Mouse (Mus musculus) myocyte (in vitro differentiated cells): Measurements from ENCODE around the gene Usf3. TPM values are rescaled to one million over a fixed set of nuclear protein-coding genes. Genes with fewer than 3 reads are reported as not detected.

Experiments
- H3K27me3 ChIP-seq: one replicate; pipeline ENCODE4 v1.6.1; 2011; ENCODE audit not compliant: control insufficient read depth, insufficient read depth, insufficient read length
- H3K36me3 ChIP-seq: one replicate; pipeline ENCODE4 v1.6.1; 2011; ENCODE audit not compliant: control insufficient read depth, insufficient read depth
- H3K4me2 ChIP-seq: one replicate; pipeline ENCODE4 v1.6.1; 2011; ENCODE audit warnings: low read depth, control low read depth
- H3K4me3 ChIP-seq: one replicate; pipeline ENCODE4 v1.5.1; 2011; ENCODE audit warnings: mild to moderate bottlenecking, control low read depth, moderate library complexity
- H3K79me2 ChIP-seq: one replicate; pipeline ENCODE4 v1.6.1; 2011; ENCODE audit not compliant: control insufficient read depth, insufficient read depth
- H3ac ChIP-seq: one replicate; pipeline ENCODE4 v1.6.1; 2011; ENCODE audit not compliant: control insufficient read depth, insufficient read length
- CEBPB ChIP-seq: IDR thresholded peaks from 2 replicates; pipeline ENCODE4 v1.6.1; 2011; ENCODE audit warnings: mild to moderate bottlenecking, moderate library complexity; ENCODE audit not compliant: poor library complexity, insufficient read depth, severe bottlenecking
- E2F4 ChIP-seq: IDR thresholded peaks from one replicate; pipeline ENCODE4 v1.6.1; 2011; ENCODE audit warnings: mild to moderate bottlenecking, control low read depth, moderate library complexity; ENCODE audit not compliant: insufficient read depth
- MAX ChIP-seq: IDR thresholded peaks from one replicate; pipeline ENCODE4 v1.6.1; 2011; ENCODE audit warnings: low read depth, mild to moderate bottlenecking, control low read depth
- MYOD1 ChIP-seq, 3 experiments: IDR thresholded peaks; one replicate each; pipeline ENCODE4 v1.6.1; 2011; ENCODE audit warnings: control low read depth in 2 of 3, low read depth in 2 of 3, mild to moderate bottlenecking in 2 of 3, moderate library complexity in 1 of 3; ENCODE audit not compliant: insufficient read length in 2 of 3, control insufficient read depth in 1 of 3
- MYOG ChIP-seq, 3 experiments: IDR thresholded peaks; one replicate each; pipeline ENCODE4 v1.6.1; 2011; ENCODE audit warnings: control low read depth in 2 of 3, low read depth in 2 of 3, mild to moderate bottlenecking in 2 of 3; ENCODE audit not compliant: insufficient read length in 2 of 3, control insufficient read depth in 1 of 3, insufficient read depth in 1 of 3
- POLR2A ChIP-seq: IDR thresholded peaks from one replicate; pipeline ENCODE4 v1.6.1; 2011; ENCODE audit warnings: low read depth, mild to moderate bottlenecking, control low read depth, moderate library complexity; ENCODE audit not compliant: insufficient read length
- POLR2AphosphoS2 ChIP-seq: IDR thresholded peaks from one replicate; pipeline ENCODE4 v1.6.1; 2011; ENCODE audit warnings: low read depth, control low read depth; ENCODE audit not compliant: insufficient read length
- REST ChIP-seq: IDR thresholded peaks from one replicate; pipeline ENCODE4 v1.6.1; 2011; ENCODE audit warnings: mild to moderate bottlenecking, control low read depth, moderate library complexity; ENCODE audit not compliant: insufficient read depth, insufficient read length
- SRF ChIP-seq: IDR thresholded peaks from one replicate; pipeline ENCODE4 v1.6.1; 2011; ENCODE audit warnings: low read depth; ENCODE audit not compliant: control insufficient read depth, insufficient read length
- TCF12 ChIP-seq: IDR thresholded peaks from one replicate; pipeline ENCODE4 v1.6.1; 2011; ENCODE audit warnings: mild to moderate bottlenecking, control low read depth; ENCODE audit not compliant: poor library complexity, insufficient read depth, severe bottlenecking
- TCF3 ChIP-seq: IDR thresholded peaks from one replicate; pipeline ENCODE4 v1.6.1; 2011; ENCODE audit warnings: low read depth, control low read depth; ENCODE audit not compliant: insufficient read length
- USF1 ChIP-seq: IDR thresholded peaks from one replicate; pipeline ENCODE4 v1.6.1; 2011; ENCODE audit warnings: low read depth, mild to moderate bottlenecking, control low read depth, moderate library complexity
- polyA plus RNA-seq: library from polyadenylated mRNA; unstranded; fragments of >200 nt; fragmentation: generic; extraction: Trizol; gene quantifications from one replicate; pipeline ENCODE4 v1.2.1, GENCODE M21; 2012; ENCODE audit warnings: missing spikeins

The Usf3 gene
- polyA plus RNA-seq, 1 experiment: 3.5 TPM

DNA sequence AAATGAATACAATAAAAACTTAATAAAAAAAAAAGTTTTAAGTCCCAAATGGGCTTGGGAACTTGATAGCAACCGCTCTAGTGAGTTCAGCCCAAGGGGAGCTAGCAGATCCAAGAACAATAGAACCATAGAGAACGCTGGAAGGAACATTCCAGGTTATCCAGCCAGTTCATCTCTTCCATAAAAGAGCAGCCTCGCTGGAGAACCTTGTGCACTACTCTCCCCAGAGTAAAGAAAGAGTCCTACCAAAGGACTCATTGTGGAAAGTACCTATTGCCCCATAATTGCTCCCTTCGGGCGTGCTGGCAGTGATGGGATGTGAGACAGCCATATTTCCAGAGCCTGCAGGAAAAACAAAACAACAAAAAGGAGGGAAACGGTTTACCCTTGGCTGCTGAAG lies 96.5 kb downstream of the Usf3 start:
- TF ChIP-seq REST (no peak), POLR2A (no peak), MAX (no peak), E2F4 (no peak), MYOG (IDR thresholded peaks at IDR 0.05; ENCODE audit: control insufficient read depth in 1 of 3, insufficient read depth in 1 of 3, insufficient read length in 2 of 3, low read depth in 2 of 3) (no peak), POLR2AphosphoS2 (no peak), CEBPB (no peak), MYOD1 (IDR thresholded peaks at IDR 0.05; ENCODE audit: control insufficient read depth in 1 of 3, insufficient read length in 2 of 3, low read depth in 2 of 3) (no peak), TCF12 (no peak), SRF (no peak), TCF3 (no peak), USF1 (no peak)
- H3K27me3 ChIP-seq: no peaks in the 10 kb centered on the region
- no peak overlapping the region for H3K4me3 ChIP-seq
- H3K4me2 ChIP-seq: no peak overlapping the region
- no peaks in the 10 kb centered on the region for H3K36me3 ChIP-seq
- no peak overlapping the region for H3ac ChIP-seq
- H3K79me2 ChIP-seq: no peaks in the 10 kb centered on the region

DNA sequence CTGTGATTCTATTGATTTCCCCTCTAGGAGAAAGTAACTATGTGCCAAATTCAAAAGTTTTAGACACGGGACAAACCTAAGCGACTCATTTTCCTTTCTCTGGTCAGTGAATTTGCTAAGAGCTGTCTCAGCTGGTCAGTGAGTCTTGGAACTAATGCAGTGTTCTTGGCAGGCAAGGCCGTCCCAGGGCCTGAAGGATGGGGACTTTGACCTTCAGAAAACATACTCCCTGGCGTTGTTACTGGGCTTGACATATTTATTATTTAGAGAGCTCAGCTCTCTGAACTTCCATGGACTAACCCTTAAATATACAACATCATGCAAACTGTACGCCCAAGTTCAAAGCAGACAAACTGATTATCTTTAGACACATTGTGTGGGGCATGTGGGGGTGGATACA lies 97.6 kb downstream of the Usf3 start:
- Histone ChIP-seq H3K4me3 (no peak overlapping the region), H3K79me2 (no peaks in the 10 kb centered on the region), H3K4me2 (no peak overlapping the region), H3ac (no peak overlapping the region), H3K27me3 (no peaks in the 10 kb centered on the region), H3K36me3 (no peaks in the 10 kb centered on the region)
- no peak for TF ChIP-seq POLR2AphosphoS2

DNA sequence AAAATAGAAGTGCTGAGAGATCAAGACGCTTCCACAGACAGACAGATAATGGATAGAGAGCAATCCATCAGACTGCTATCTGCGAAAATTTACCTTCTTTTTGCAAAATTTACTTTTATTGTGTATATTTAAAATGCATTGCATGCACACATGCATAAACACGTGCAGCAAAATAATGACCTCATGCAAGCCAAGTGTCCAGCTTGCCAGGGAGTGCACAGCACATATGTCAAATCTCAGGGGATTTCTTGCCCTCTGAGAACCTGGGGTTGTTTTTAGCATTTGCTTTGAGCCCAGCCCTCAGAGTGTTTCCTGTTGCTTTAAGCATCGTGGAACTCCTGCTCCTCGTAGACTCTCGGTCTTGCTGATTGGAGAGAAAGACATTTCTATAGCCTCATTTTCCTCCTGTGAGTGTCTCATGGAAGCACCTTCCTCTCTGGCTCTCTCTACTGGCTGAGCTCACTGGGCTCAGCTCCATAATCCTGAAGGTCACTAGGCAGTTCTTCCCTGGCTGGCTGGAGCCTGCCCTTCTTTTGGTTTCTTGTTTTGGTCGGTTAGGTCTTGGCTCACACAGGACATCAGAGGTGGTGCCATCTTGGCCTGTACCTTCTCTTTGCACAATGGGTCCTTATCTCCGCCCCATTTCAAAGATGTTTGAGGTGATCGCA lies 98.5 kb downstream of the Usf3 start:
- H3ac ChIP-seq: no peak overlapping the region
- no peak overlapping the region for H3K4me3 ChIP-seq
- H3K36me3 ChIP-seq: no peaks in the 10 kb centered on the region
- no peak overlapping the region for H3K4me2 ChIP-seq
- H3K27me3 ChIP-seq: no peaks in the 10 kb centered on the region
- TF ChIP-seq MYOG (IDR thresholded peaks at IDR 0.05; ENCODE audit: control insufficient read depth in 1 of 3, insufficient read depth in 1 of 3, insufficient read length in 2 of 3, low read depth in 2 of 3) (no peak), MYOD1 (IDR thresholded peaks at IDR 0.05; ENCODE audit: control insufficient read depth in 1 of 3, insufficient read length in 2 of 3, low read depth in 2 of 3) (no peak), REST (no peak), E2F4 (no peak), USF1 (no peak), CEBPB (no peak), MAX (no peak), SRF (no peak), POLR2AphosphoS2 (no peak), TCF3 (no peak), TCF12 (no peak), POLR2A (no peak)
- no peaks in the 10 kb centered on the region for H3K79me2 ChIP-seq

Other genes with a start within 250 kb of the Usf3 start
- gene Qtrt2, start 246.4 kb upstream of the Usf3 start, polyA plus RNA-seq: 9.5 TPM
- not detected for gene Zdhhc23, start 193.5 kb upstream of the Usf3 start, polyA plus RNA-seq
- 0.06 TPM for gene Gramd1c, start 109.9 kb upstream of the Usf3 start, polyA plus RNA-seq
- 28.7 TPM for gene Atp6v1a, start 33.5 kb upstream of the Usf3 start, polyA plus RNA-seq
- 34.7 TPM for gene Naa50, start 33.4 kb upstream of the Usf3 start, polyA plus RNA-seq
- not detected for gene Sidt1, start 159.9 kb downstream of the Usf3 start, polyA plus RNA-seq
- 4.1 TPM for gene Spice1, start 173.9 kb downstream of the Usf3 start, polyA plus RNA-seq
- not detected for gene Cfap44, start 221.6 kb downstream of the Usf3 start, polyA plus RNA-seq